Mouse (Mus musculus): ENCODE results near the gene Nfam1. TPM values are rescaled to one million over a fixed set of nuclear protein-coding genes. Genes with fewer than 3 reads are reported as not detected.

The Nfam1 gene
- total and polyA plus RNA-seq, 3 experiments = 7.4 to 10.5 TPM; not detected in 1

GRCm38 (mm10) chr15:83052341-83053104 lies 19.4 kb upstream of the Nfam1 start:
- H3K4me1 ChIP-seq (ENCODE audit: control insufficient read depth in 1 of 2, insufficient read depth in 2 of 2, low read length in 2 of 2) = peaks cover 2 to 12% of the 10 kb centered on the region in 2 experiments; a peak in 2 of 4 replicates

GRCm38 (mm10) chr15:83046730-83047129 lies 13.6 kb upstream of the Nfam1 start:
- H3K9ac ChIP-seq (ENCODE audit: control insufficient read depth, low read depth, low read length, poor library complexity, severe bottlenecking) = no peak overlapping the region
- no peaks in the 10 kb centered on the region for H3K4me1 ChIP-seq (ENCODE audit: control insufficient read depth in 1 of 2, insufficient read depth in 2 of 2, low read length in 2 of 2)
- H3K27ac ChIP-seq (ENCODE audit: control insufficient read depth, low read depth, low read length) = no peak overlapping the region
- H3K9me3 ChIP-seq (replicated peaks; ENCODE audit: insufficient read depth, low read length) = no peaks in the 10 kb centered on the region
- no peaks in the 10 kb centered on the region for H3K36me3 ChIP-seq (ENCODE audit: control insufficient read depth in 1 of 2, insufficient read depth in 2 of 2, low read length in 2 of 2)
- H3K27me3 ChIP-seq (ENCODE audit: control insufficient read depth in 1 of 2, insufficient read depth in 2 of 2, low read length in 2 of 2) = no peaks in the 10 kb centered on the region
- H3K79me2 ChIP-seq (ENCODE audit: control insufficient read depth, insufficient read depth, low read length, poor library complexity) = no peaks in the 10 kb centered on the region
- no peak for TF ChIP-seq SIN3A (IDR thresholded peaks at IDR 0.05; ENCODE audit: low read length)
- no peak for TF ChIP-seq RAD21 (IDR thresholded peaks at IDR 0.05; ENCODE audit: low read depth, low read length)
- no peak for TF ChIP-seq MYB (IDR thresholded peaks at IDR 0.05; ENCODE audit: low read depth, low read length)
- TF ChIP-seq ZMIZ1 (IDR thresholded peaks at IDR 0.05; ENCODE audit: low read depth, low read length) = no peak
- no peak for TF ChIP-seq E2F4 (IDR thresholded peaks at IDR 0.05; ENCODE audit: borderline replicate concordance, low read depth, low read length)
- TF ChIP-seq MYC (IDR thresholded peaks at IDR 0.05; ENCODE audit: low read depth, low read length) = no peak
- TF ChIP-seq MAZ (IDR thresholded peaks at IDR 0.05; ENCODE audit: low read depth, low read length) = no peak
- no peak for TF ChIP-seq ETS1 (IDR thresholded peaks at IDR 0.05; ENCODE audit: low read depth, low read length)
- TF ChIP-seq RCOR1 (IDR thresholded peaks at IDR 0.05; ENCODE audit: low read depth, low read length) = no peak
- no peak for TF ChIP-seq ELF1 (IDR thresholded peaks at IDR 0.05; ENCODE audit: low read depth, low read length)
- no peak for TF ChIP-seq BHLHE40 (IDR thresholded peaks at IDR 0.05; ENCODE audit: borderline replicate concordance, low read depth, low read length)
- no peak for TF ChIP-seq HCFC1 (IDR thresholded peaks at IDR 0.05; ENCODE audit: low read depth, low read length)
- TF ChIP-seq JUND (IDR thresholded peaks at IDR 0.05; ENCODE audit: low read depth, low read length) = no peak
- no peak for TF ChIP-seq GABPA (IDR thresholded peaks at IDR 0.05; ENCODE audit: low read depth, low read length)
- TF ChIP-seq MAX (IDR thresholded peaks at IDR 0.05; ENCODE audit: low read length) = no peak
- no peak for TF ChIP-seq TCF12 (IDR thresholded peaks at IDR 0.05; ENCODE audit: low read depth, low read length)
- TF ChIP-seq POLR2AphosphoS5 (IDR thresholded peaks at IDR 0.05; ENCODE audit: borderline replicate concordance, low read depth, low read length) = no peak
- TF ChIP-seq ZC3H11A (IDR thresholded peaks at IDR 0.05; ENCODE audit: low read depth, low read length) = no peak
- no peak overlapping the region for H3K4me3 ChIP-seq (ENCODE audit: control insufficient read depth in 1 of 2, insufficient read depth in 1 of 2, low read depth in 2 of 2, low read length in 2 of 2)
- DNase-seq (ENCODE audit: low read depth, low spot score) = no peak

More at GRCm38 (mm10) chr15:83052341-83053104, 19.4 kb upstream of the Nfam1 start:
- Histone ChIP-seq H3K36me3 (ENCODE audit: control insufficient read depth in 1 of 2, insufficient read depth in 2 of 2, low read length in 2 of 2) (no peaks in the 10 kb centered on the region), H3K27ac (ENCODE audit: control insufficient read depth, low read depth, low read length) (no peak overlapping the region), H3K4me3 (ENCODE audit: control insufficient read depth in 1 of 2, insufficient read depth in 1 of 2, low read depth in 2 of 2, low read length in 2 of 2) (no peak overlapping the region), H3K27me3 (ENCODE audit: control insufficient read depth in 1 of 2, insufficient read depth in 2 of 2, low read length in 2 of 2) (peaks cover 0 to 1% of the 10 kb centered on the region in 2 experiments; a peak in 2 of 4 replicates), H3K9me3 (replicated peaks; ENCODE audit: insufficient read depth, low read length) (no peaks in the 10 kb centered on the region), H3K79me2 (ENCODE audit: control insufficient read depth, insufficient read depth, low read length, poor library complexity) (no peaks in the 10 kb centered on the region), H3K9ac (ENCODE audit: control insufficient read depth, low read depth, low read length, poor library complexity, severe bottlenecking) (no peak overlapping the region)
- TF ChIP-seq TAL1 (IDR thresholded peaks at IDR 0.05; ENCODE audit: low read length) = no peak
- no peak for DNase-seq (ENCODE audit: low read depth, low spot score)
